Mouse (Mus musculus) adrenal gland, adult 2 months (tissue): ENCODE results near the gene Flt1. TPM values are rescaled to one million over a fixed set of nuclear protein-coding genes. Genes with fewer than 3 reads are reported as not detected.

ENCODE experiments used
- DNase-seq: peaks from one replicate; pipeline ENCODE4 v3.0.0; 2021
- long read RNA-seq: library from polyadenylated mRNA; stranded (forward); transcript quantifications from one replicate; pipeline ENCODE4 v2.0.0, GENCODE M21; 2021
- polyA plus RNA-seq: library from polyadenylated mRNA; depleted of rRNA; stranded (reverse); fragments of >200 nt; gene quantifications from 2 replicates; pipeline ENCODE4 v1.2.3, GENCODE M21; 2012; rRNA removed
- total RNA-seq, 2 experiments: library from RNA; stranded (reverse); gene quantifications; 2 replicates each; pipeline ENCODE4 v1.2.3; 2021

The Flt1 gene
- total RNA-seq (10 to 100 TPM; 52.1 to 76.3 TPM), polyA plus RNA-seq (7.7 and 8.9 TPM in 2 replicates)
- long read RNA-seq, full-length matches to known transcripts = 4 of 14 reads
- long read RNA-seq, partial matches to known transcripts = 0 of 14 reads
- long read RNA-seq, other reads (novel, unspliced or antisense) = 10 of 14 reads

GRCm38 (mm10) chr5:147725831-147726700 is at the start of gene Flt1:
Gene Flt1 (minus strand): TSS chr5:147726011.
- DNase-seq = peak; percentile 86

GRCm38 (mm10) chr5:147775222-147775621 is 49.4 kb upstream of the Flt1 start:
- no peak for DNase-seq

- DNase-seq = no peak
Observed at GRCm38 (mm10) chr5:147769918-147770317, 44.1 kb upstream of the Flt1 start.

GRCm38 (mm10) chr5:147764061-147764460 is 38.2 kb upstream of the Flt1 start:
- no peak for DNase-seq

- DNase-seq = no peak
Observed at GRCm38 (mm10) chr5:147761984-147762383, 36.2 kb upstream of the Flt1 start.

GRCm38 (mm10) chr5:147761275-147761674 is 35.5 kb upstream of the Flt1 start:
- no peak for DNase-seq

- no peak for DNase-seq
Observed at GRCm38 (mm10) chr5:147758640-147759319, 33.0 kb upstream of the Flt1 start.

- peak; percentile 48 for DNase-seq
Observed at GRCm38 (mm10) chr5:147757832-147758587, 32.2 kb upstream of the Flt1 start.

GRCm38 (mm10) chr5:147752914-147753341 is 27.1 kb upstream of the Flt1 start:
- DNase-seq = peak; percentile 64

- peak; percentile 82 for DNase-seq
Observed at GRCm38 (mm10) chr5:147751673-147752130, 25.9 kb upstream of the Flt1 start.

- no peak for DNase-seq
Observed at GRCm38 (mm10) chr5:147749972-147750371, 24.2 kb upstream of the Flt1 start.

- DNase-seq = peak; percentile 84
Observed at GRCm38 (mm10) chr5:147748081-147748581, 22.3 kb upstream of the Flt1 start.

- DNase-seq = no peak
Observed at GRCm38 (mm10) chr5:147744900-147745653, 19.3 kb upstream of the Flt1 start.

- DNase-seq = no peak
Observed at GRCm38 (mm10) chr5:147742468-147743111, 16.8 kb upstream of the Flt1 start.

- DNase-seq = no peak
Observed at GRCm38 (mm10) chr5:147736766-147737280, 11.0 kb upstream of the Flt1 start.

GRCm38 (mm10) chr5:147733682-147734081 is 7.9 kb upstream of the Flt1 start:
- no peak for DNase-seq

GRCm38 (mm10) chr5:147732926-147733325 is 7.1 kb upstream of the Flt1 start:
- no peak for DNase-seq

GRCm38 (mm10) chr5:147727481-147727880 is 1.7 kb upstream of the Flt1 start:
- DNase-seq = no peak

GRCm38 (mm10) chr5:147726701-147727393 is 1.0 kb upstream of the Flt1 start:
- peak; percentile 57 for DNase-seq
